Mouse (Mus musculus) heart, embryonic 16.5 days (tissue): ENCODE results near the gene Mns1. TPM values are rescaled to one million over a fixed set of nuclear protein-coding genes. Genes with fewer than 3 reads are reported as not detected.

Source experiments
- ATAC-seq: fragments of 200-750 bp; cut with Nextera tagmentation; replicated peaks from 2 replicates; pipeline ENCODE4 v1.8.0; 2017; ENCODE audit warnings: moderate number of reproducible peaks; ENCODE audit not compliant: insufficient read depth, low FRiP score; ENCODE audit errors: extremely low read depth
- H3K27ac ChIP-seq: fragments of 300-500 bp; sonication (generic); 2 replicates; pipeline ENCODE4 v1.5.1; 2014; ENCODE audit warnings: mild to moderate bottlenecking, low read length, control low read depth, moderate library complexity
- H3K27me3 ChIP-seq: fragments of 300-500 bp; sonication (generic); 2 replicates; pipeline ENCODE4 v1.6.1; 2014; ENCODE audit warnings: low read length, mixed read lengths; ENCODE audit not compliant: control insufficient read depth, insufficient read depth
- H3K36me3 ChIP-seq: fragments of 300-500 bp; sonication (generic); 2 replicates; pipeline ENCODE4 v1.6.1; 2014; ENCODE audit not compliant: control insufficient read depth, insufficient read depth
- H3K4me1 ChIP-seq: fragments of 300-500 bp; sonication (generic); 2 replicates; pipeline ENCODE4 v1.6.1; 2014; ENCODE audit warnings: low read length, mixed read lengths; ENCODE audit not compliant: control insufficient read depth, insufficient read depth
- H3K4me2 ChIP-seq: fragments of 300-500 bp; sonication (generic); 2 replicates; pipeline ENCODE4 v1.6.1; 2014; ENCODE audit warnings: low read depth, mild to moderate bottlenecking, control low read depth, low read length
- H3K4me3 ChIP-seq: fragments of 300-500 bp; sonication (generic); 2 replicates; pipeline ENCODE4 v1.5.1; 2014; ENCODE audit warnings: mild to moderate bottlenecking, control low read depth, low read length
- H3K9ac ChIP-seq: fragments of 300-500 bp; sonication (generic); 2 replicates; pipeline ENCODE4 v1.6.1; 2014; ENCODE audit warnings: low read length, control low read depth
- H3K9me3 ChIP-seq: fragments of 300-500 bp; sonication (generic); replicated peaks from 2 replicates; pipeline ENCODE4 v1.6.1; 2016; ENCODE audit warnings: low read length; ENCODE audit not compliant: control insufficient read depth
- WGBS: fragments of 180-500 bp; shearing (Covaris S2); extraction: QIAGEN DNeasy Blood & Tissue Kit; methylation state at CpG from one replicate; pipeline ENCODE4 v1.1.7; 2014; 5-methylcytosine and 5-hydroxymethylcytosine counted together
- microRNA-seq: library from miRNA; unstranded; fragments of <30 nt; microRNA quantifications from one replicate; pipeline ENCODE4, GENCODE M21; 2017
- polyA plus RNA-seq: library from polyadenylated mRNA; unstranded; fragments of >200 nt; fragmentation: Nextera tagmentation; extraction: Ambion mirVana; gene quantifications from 2 replicates; pipeline ENCODE4 v1.2.1, GENCODE M21; 2015

Gene Mns1
- polyA plus RNA-seq, 1 experiment from 2014 or later = 25.2 TPM

DNA sequence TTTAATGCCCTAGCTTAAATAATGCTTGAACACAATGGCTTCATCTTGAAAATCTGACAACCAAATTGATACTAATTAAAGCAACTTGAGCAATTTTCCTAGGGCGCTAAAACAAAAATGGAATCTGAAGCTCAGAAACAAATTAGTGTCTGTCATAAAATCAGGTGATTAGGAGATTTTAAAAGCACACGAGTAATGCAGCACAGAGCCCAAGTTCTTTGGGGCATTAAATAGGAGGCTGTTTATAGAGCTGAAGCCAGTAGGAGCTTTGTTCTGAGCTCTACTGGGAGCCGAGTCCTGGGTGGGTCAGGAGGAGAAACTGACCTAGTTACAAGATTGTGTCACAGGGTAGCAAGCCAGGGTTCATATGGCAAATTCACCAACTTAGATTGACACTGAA is 59.4 kb downstream of the Mns1 start:
- Histone ChIP-seq H3K4me1 (peaks cover 3% of the 10 kb centered on the region; the same call in 1 of the 2 replicates), H3K4me3 (no peak overlapping the region), H3K4me2 (no peak overlapping the region), H3K9me3 (no peaks in the 10 kb centered on the region), H3K36me3 (no peaks in the 10 kb centered on the region), H3K27me3 (no peaks in the 10 kb centered on the region), H3K27ac (no peak overlapping the region), H3K9ac (no peak overlapping the region)
- no peak for ATAC-seq
- 84% methylated on average over 3 of the region's 3 CpGs for WGBS

Small RNA genes lying within 50 kb of the gene (microRNA-seq; reads per million reads assigned to microRNA genes)
- gene Gm28010 = not detected

Other genes starting within 250 kb of the Mns1 start
- 20.0 and 24.0 TPM in 2 replicates for gene Zfp280d, start 163.2 kb upstream of the Mns1 start, polyA plus RNA-seq
- 14.4 and 15.2 TPM in 2 replicates for gene Tex9, start 54.2 kb downstream of the Mns1 start, polyA plus RNA-seq
- 6.8 and 7.0 TPM in 2 replicates for gene Rfx7, start 94.2 kb downstream of the Mns1 start, polyA plus RNA-seq
- gene Nedd4, start 224.3 kb downstream of the Mns1 start, polyA plus RNA-seq = 428 and 482 TPM in 2 replicates